Mouse (Mus musculus): ENCODE measurements at regions not wholly inside any gene's neighbourhood (a gene's known extent, or its start where the extent isn't known, plus 50 kb on each side); places are given as distances from the start of the nearest gene placed in this dataset.

DNA sequence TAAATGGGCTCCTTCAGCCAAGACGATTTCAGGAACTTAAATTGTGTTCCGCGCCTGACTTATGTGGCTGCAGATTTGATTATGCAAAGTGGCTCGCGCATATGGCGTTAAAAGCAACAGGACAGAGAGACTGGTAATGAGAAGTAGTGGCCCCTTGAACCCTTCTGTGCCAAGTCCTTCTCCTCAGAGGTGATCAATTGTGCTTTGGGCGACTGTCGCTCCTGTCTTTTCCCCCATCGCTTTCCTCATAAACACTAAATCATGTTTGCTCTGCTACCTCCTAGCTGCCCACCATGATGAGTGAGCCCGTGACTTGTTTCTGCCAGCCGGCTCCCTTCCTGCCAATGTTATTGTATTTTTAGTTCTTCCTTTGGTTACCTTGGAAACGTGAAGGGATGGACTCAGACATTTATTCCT is 360.2 kb downstream of the Matn1 start:
- DNase-seq (ENCODE audit: low spot score), result no peak
- Histone ChIP-seq H3K36me3 (ENCODE audit: control insufficient read depth, insufficient read depth, low read length) (no peaks in the 10 kb centered on the region), H3K27ac (replicated peaks; ENCODE audit: low read depth, low read length) (no peak overlapping the region), H3K27me3 (ENCODE audit: control insufficient read depth, insufficient read depth, low read length) (no peaks in the 10 kb centered on the region), H3K4me2 (replicated peaks; ENCODE audit: low read depth, low read length, severe bottlenecking) (no peak overlapping the region), H3K4me3 (replicated peaks; ENCODE audit: low read length) (no peak overlapping the region), H3K9me3 (ENCODE audit: control insufficient read depth, low read length) (no peaks in the 10 kb centered on the region), H3K9ac (ENCODE audit: low read depth, low read length, severe bottlenecking) (no peak overlapping the region), H3K4me1 (ENCODE audit: control insufficient read depth, insufficient read depth, low read length) (no peaks in the 10 kb centered on the region)
- WGBS, result 80% methylated on average over 12 of the region's 12 CpGs
- TF ChIP-seq POLR2A (IDR thresholded peaks at IDR 0.05; ENCODE audit: borderline replicate concordance, extremely low read depth, insufficient read depth, insufficient read length), result no peak
- ATAC-seq (ENCODE audit: low FRiP score, low read depth), result no peak

DNA sequence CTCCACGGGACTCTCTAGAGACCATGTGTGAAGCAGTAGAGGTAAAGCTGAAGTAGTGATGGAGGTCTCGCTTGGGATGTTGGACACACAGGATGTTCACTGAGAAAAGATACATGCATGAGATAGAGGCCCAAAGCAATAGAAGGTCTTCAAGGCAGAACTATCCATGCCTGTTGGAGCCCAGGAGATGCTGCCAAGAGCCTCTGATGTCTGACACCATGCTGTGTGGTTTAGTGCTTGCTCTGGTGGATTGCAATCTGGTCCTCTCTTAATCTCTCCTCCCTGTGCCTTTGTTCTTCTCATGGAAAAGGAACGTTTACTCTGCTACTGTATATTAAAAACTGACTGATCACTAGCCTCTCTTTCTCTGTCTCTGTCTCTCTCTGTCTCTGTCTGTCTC is 370.0 kb downstream of the Matn1 start:
- Histone ChIP-seq H3K4me2 (replicated peaks; ENCODE audit: low read depth, low read length, severe bottlenecking) (no peak overlapping the region), H3K27me3 (ENCODE audit: control insufficient read depth, insufficient read depth, low read length) (no peaks in the 10 kb centered on the region), H3K4me3 (replicated peaks; ENCODE audit: low read length) (no peak overlapping the region), H3K9ac (ENCODE audit: low read depth, low read length, severe bottlenecking) (no peak overlapping the region), H3K4me1 (ENCODE audit: control insufficient read depth, insufficient read depth, low read length) (no peaks in the 10 kb centered on the region), H3K36me3 (ENCODE audit: control insufficient read depth, insufficient read depth, low read length) (no peaks in the 10 kb centered on the region), H3K9me3 (ENCODE audit: control insufficient read depth, low read length) (no peaks in the 10 kb centered on the region), H3K27ac (replicated peaks; ENCODE audit: low read depth, low read length) (no peak overlapping the region)
- no peak for TF ChIP-seq POLR2A (IDR thresholded peaks at IDR 0.05; ENCODE audit: borderline replicate concordance, extremely low read depth, insufficient read depth, insufficient read length)
- DNase-seq (ENCODE audit: low spot score) (no peak), ATAC-seq (ENCODE audit: low FRiP score, low read depth) (no peak)
- 63% methylated on average over 3 of the region's 3 CpGs for WGBS

DNA sequence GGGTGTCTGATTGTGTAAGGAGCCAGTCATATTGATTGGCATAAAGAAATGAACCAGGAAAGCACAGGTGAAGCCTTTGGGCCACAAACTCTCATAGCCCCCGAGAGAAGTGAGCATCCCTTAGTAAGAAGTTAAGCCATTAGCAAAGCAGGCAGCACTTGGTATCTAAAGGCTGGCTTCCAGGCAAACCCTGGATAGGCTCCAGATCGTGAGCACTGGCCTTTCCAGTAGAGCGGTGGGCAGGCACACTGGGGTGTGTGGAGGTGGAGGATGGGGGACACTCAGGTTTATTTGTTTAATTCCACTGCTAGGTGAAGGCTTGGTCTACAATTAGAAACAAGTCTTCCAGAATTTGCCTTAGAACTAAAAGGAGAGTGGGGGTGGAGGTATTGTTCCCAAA is 371.9 kb downstream of the Matn1 start:
- 76% methylated on average over 3 of the region's 3 CpGs for WGBS
- no peaks in the 10 kb centered on the region for H3K4me1 ChIP-seq (ENCODE audit: control insufficient read depth, insufficient read depth, low read length)
- H3K36me3 ChIP-seq (ENCODE audit: control insufficient read depth, insufficient read depth, low read length), result no peaks in the 10 kb centered on the region
- no peak for DNase-seq (ENCODE audit: low spot score)
- no peak overlapping the region for H3K4me3 ChIP-seq (replicated peaks; ENCODE audit: low read length)
- no peaks in the 10 kb centered on the region for H3K9me3 ChIP-seq (ENCODE audit: control insufficient read depth, low read length)
- no peak overlapping the region for H3K27ac ChIP-seq (replicated peaks; ENCODE audit: low read depth, low read length)
- H3K9ac ChIP-seq (ENCODE audit: low read depth, low read length, severe bottlenecking), result no peak overlapping the region
- no peak for TF ChIP-seq POLR2A (IDR thresholded peaks at IDR 0.05; ENCODE audit: borderline replicate concordance, extremely low read depth, insufficient read depth, insufficient read length)
- H3K4me2 ChIP-seq (replicated peaks; ENCODE audit: low read depth, low read length, severe bottlenecking), result no peak overlapping the region
- no peaks in the 10 kb centered on the region for H3K27me3 ChIP-seq (ENCODE audit: control insufficient read depth, insufficient read depth, low read length)
- ATAC-seq (ENCODE audit: low FRiP score, low read depth), result no peak

DNA sequence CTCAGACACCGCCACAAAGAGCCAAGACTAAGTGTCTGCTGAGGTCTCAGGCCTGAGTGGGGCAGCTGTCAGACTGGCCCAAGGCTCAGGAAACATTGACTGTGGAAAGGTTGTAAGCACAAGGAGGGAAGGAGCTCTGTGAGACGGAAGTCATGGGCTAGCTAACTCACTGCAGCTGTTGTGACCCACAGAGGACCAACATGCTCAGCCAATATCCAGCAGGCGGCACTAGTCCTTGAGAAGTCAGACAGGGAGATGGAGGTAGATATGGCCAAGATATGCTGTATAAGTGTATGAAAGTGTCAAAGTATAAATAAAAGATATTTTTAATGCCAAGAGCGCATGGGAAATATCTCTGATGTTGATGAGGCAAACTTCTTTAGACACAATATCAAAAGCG is 378.1 kb downstream of the Matn1 start:
- H3K9ac ChIP-seq (ENCODE audit: low read depth, low read length, severe bottlenecking), result no peak overlapping the region
- H3K4me1 ChIP-seq (ENCODE audit: control insufficient read depth, insufficient read depth, low read length), result no peaks in the 10 kb centered on the region
- ATAC-seq (ENCODE audit: low FRiP score, low read depth) (no peak), DNase-seq (ENCODE audit: low spot score) (peak; percentile 8)
- TF ChIP-seq POLR2A (IDR thresholded peaks at IDR 0.05; ENCODE audit: borderline replicate concordance, extremely low read depth, insufficient read depth, insufficient read length), result no peak
- no peak overlapping the region for H3K4me2 ChIP-seq (replicated peaks; ENCODE audit: low read depth, low read length, severe bottlenecking)
- 62% methylated on average over 5 of the region's 5 CpGs for WGBS
- H3K27ac ChIP-seq (replicated peaks; ENCODE audit: low read depth, low read length), result no peak overlapping the region
- H3K9me3 ChIP-seq (ENCODE audit: control insufficient read depth, low read length), result no peaks in the 10 kb centered on the region
- H3K36me3 ChIP-seq (ENCODE audit: control insufficient read depth, insufficient read depth, low read length), result no peaks in the 10 kb centered on the region
- no peak overlapping the region for H3K4me3 ChIP-seq (replicated peaks; ENCODE audit: low read length)
- no peaks in the 10 kb centered on the region for H3K27me3 ChIP-seq (ENCODE audit: control insufficient read depth, insufficient read depth, low read length)

DNA sequence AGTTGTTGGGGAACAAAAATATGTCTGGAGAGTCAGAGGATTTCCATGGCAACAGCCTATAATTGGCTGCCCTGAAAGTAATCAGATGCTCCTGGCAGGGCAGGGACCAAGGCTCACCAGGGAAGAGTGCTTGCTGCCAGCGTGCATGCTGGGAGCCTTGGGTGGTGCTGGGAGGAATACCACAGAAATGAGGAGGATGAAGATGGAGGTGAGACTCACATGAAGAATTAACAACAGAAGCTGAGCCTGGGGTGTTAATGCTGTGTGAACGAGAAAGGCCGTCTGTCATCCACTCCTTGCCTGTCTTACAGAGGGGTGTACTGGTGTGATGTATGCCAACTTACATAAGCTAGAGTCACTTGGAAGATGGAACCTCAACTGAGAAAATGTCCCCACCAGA is 380.3 kb downstream of the Matn1 start:
- H3K9me3 ChIP-seq (ENCODE audit: control insufficient read depth, low read length), result no peaks in the 10 kb centered on the region
- DNase-seq (ENCODE audit: low spot score), result no peak
- 76% methylated on average over 3 of the region's 3 CpGs for WGBS
- no peak overlapping the region for H3K27ac ChIP-seq (replicated peaks; ENCODE audit: low read depth, low read length)
- no peak for TF ChIP-seq POLR2A (IDR thresholded peaks at IDR 0.05; ENCODE audit: borderline replicate concordance, extremely low read depth, insufficient read depth, insufficient read length)
- no peak overlapping the region for H3K4me2 ChIP-seq (replicated peaks; ENCODE audit: low read depth, low read length, severe bottlenecking)
- H3K4me1 ChIP-seq (ENCODE audit: control insufficient read depth, insufficient read depth, low read length), result no peaks in the 10 kb centered on the region
- H3K9ac ChIP-seq (ENCODE audit: low read depth, low read length, severe bottlenecking), result no peak overlapping the region
- no peak overlapping the region for H3K4me3 ChIP-seq (replicated peaks; ENCODE audit: low read length)
- H3K27me3 ChIP-seq (ENCODE audit: control insufficient read depth, insufficient read depth, low read length), result no peaks in the 10 kb centered on the region
- no peak for ATAC-seq (ENCODE audit: low FRiP score, low read depth)
- H3K36me3 ChIP-seq (ENCODE audit: control insufficient read depth, insufficient read depth, low read length), result no peaks in the 10 kb centered on the region

DNA sequence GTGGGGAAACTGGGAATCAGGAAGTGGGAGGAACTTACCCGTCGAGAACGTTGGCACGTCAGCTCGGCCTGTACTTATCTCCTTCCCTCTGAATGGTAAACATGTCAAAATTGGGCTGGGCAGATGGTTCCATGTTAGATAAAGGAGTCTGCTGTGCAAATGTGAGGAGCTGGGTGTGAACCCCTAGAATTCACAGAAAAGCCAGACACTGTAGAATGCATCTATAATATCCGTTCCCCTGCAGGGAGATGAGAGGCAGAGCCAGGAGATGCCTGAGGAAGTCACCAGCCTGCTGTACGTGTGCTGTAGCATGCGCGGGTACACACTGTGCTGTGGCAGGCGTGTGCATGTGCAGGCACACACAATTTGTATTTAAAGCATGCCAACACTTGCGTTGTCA is 381.0 kb downstream of the Matn1 start:
- 78% methylated on average over 11 of the region's 11 CpGs for WGBS
- no peak for ATAC-seq (ENCODE audit: low FRiP score, low read depth)
- Histone ChIP-seq H3K4me2 (replicated peaks; ENCODE audit: low read depth, low read length, severe bottlenecking) (no peak overlapping the region), H3K27ac (replicated peaks; ENCODE audit: low read depth, low read length) (no peak overlapping the region), H3K9me3 (ENCODE audit: control insufficient read depth, low read length) (no peaks in the 10 kb centered on the region), H3K4me3 (replicated peaks; ENCODE audit: low read length) (no peak overlapping the region), H3K27me3 (ENCODE audit: control insufficient read depth, insufficient read depth, low read length) (no peaks in the 10 kb centered on the region), H3K9ac (ENCODE audit: low read depth, low read length, severe bottlenecking) (no peak overlapping the region), H3K4me1 (ENCODE audit: control insufficient read depth, insufficient read depth, low read length) (no peaks in the 10 kb centered on the region), H3K36me3 (ENCODE audit: control insufficient read depth, insufficient read depth, low read length) (no peaks in the 10 kb centered on the region)
- DNase-seq (ENCODE audit: low spot score), result no peak
- no peak for TF ChIP-seq POLR2A (IDR thresholded peaks at IDR 0.05; ENCODE audit: borderline replicate concordance, extremely low read depth, insufficient read depth, insufficient read length)
